In genomic region chr10:69611839-69612340, GRCm38 (mm10) we compare ENCODE assay signal across 7 mouse cellular contexts.
DNase-seq lines count a peak whose midpoint lies in the region; ATAC-seq lines count a peak whose summit lies in the region.

No protein-coding gene starts in this region.

- H3K4me2 ChIP-seq in midbrain, embryonic 11.5 days, result no peak overlapping the region

- DNase-seq in midbrain, embryonic 11.5 days (ENCODE audit: low spot score, missing footprints), result peak; percentile 62
- DNase-seq in midbrain, embryonic 10.5 days (ENCODE audit: low spot score), result no peak
- peak; percentile 72 for DNase-seq in fibroblast of lung, adult 2 months (ENCODE audit: low read depth)
- DNase-seq in heart, postnatal 4 days, result peak; percentile 71
- DNase-seq in layer of hippocampus, postnatal 10 days (ENCODE audit: low spot score in 2 of 2), result peak; percentile 30 to 46
- DNase-seq in ovary, postnatal 14 days (ENCODE audit: low spot score), result peak; percentile 37
- DNase-seq in urinary bladder, adult 18-20 months (ENCODE audit: low spot score in 2 of 2), result no peak

- no peaks in the 10 kb centered on the region for H3K27me3 ChIP-seq in midbrain, embryonic 11.5 days (ENCODE audit: control insufficient read depth, insufficient read depth, low read length)
- H3K27me3 ChIP-seq in midbrain, embryonic 10.5 days (ENCODE audit: low read depth, poor library complexity, severe bottlenecking), result no peaks in the 10 kb centered on the region

- 89% methylated on average over 5 of the region's 5 CpGs for WGBS in midbrain, embryonic 11.5 days
- 89% methylated on average over 5 of the region's 5 CpGs for WGBS in midbrain, embryonic 10.5 days

- H3K9me3 ChIP-seq in midbrain, embryonic 11.5 days (ENCODE audit: control insufficient read depth, low read length), result no peaks in the 10 kb centered on the region
- H3K9me3 ChIP-seq in midbrain, embryonic 10.5 days (replicated peaks), result no peaks in the 10 kb centered on the region

- H3K36me3 ChIP-seq in midbrain, embryonic 11.5 days (ENCODE audit: control insufficient read depth, insufficient read depth, low read length), result no peaks in the 10 kb centered on the region
- H3K36me3 ChIP-seq in midbrain, embryonic 10.5 days, result no peaks in the 10 kb centered on the region

- H3K27ac ChIP-seq in midbrain, embryonic 11.5 days (ENCODE audit: low read depth, low read length), result no peak overlapping the region
- H3K27ac ChIP-seq in midbrain, embryonic 10.5 days (replicated peaks), result no peak overlapping the region

- H3K9ac ChIP-seq in midbrain, embryonic 11.5 days (ENCODE audit: low read length), result no peak overlapping the region

- no peak overlapping the region for H3K4me3 ChIP-seq in midbrain, embryonic 11.5 days (ENCODE audit: low read depth, low read length)
- H3K4me3 ChIP-seq in midbrain, embryonic 10.5 days, result no peak overlapping the region

- H3K4me1 ChIP-seq in midbrain, embryonic 11.5 days (ENCODE audit: control insufficient read depth, insufficient read depth, low read length), result no peaks in the 10 kb centered on the region
- H3K4me1 ChIP-seq in midbrain, embryonic 10.5 days, result peaks cover 2% of the 10 kb centered on the region; the same call in 1 of the 2 replicates

- ATAC-seq in midbrain, embryonic 11.5 days (ENCODE audit: low FRiP score), result no peak

Comparison
In these comparisons a context has a peak if more than half of its experiments do, and no peak if none do; other contexts are left out.
1. DNase-seq: peak in midbrain, embryonic 11.5 days (single experiment), fibroblast of lung, adult 2 months (single experiment), heart, postnatal 4 days (single experiment), layer of hippocampus, postnatal 10 days (2 of 2) and ovary, postnatal 14 days (single experiment); none in midbrain, embryonic 10.5 days (single experiment) and urinary bladder, adult 18-20 months (0 of 2).